Mouse (Mus musculus) heart, postnatal 36 days (tissue): Measurements from ENCODE around the gene Drd1. TPM values are rescaled to one million over a fixed set of nuclear protein-coding genes. Genes with fewer than 3 reads are reported as not detected.

Experiments used
- DNase-seq, 2 experiments: peaks; one replicate each; pipeline ENCODE4 v3.0.0; 2021 to 2022
- intact Hi-C: fragments of 180-260 bp; cut with DNase I; formaldehyde crosslinking; loops from one replicate; pipeline ENCODE4 v1.15.1; 2025
- total RNA-seq, 2 experiments: library from RNA; stranded (reverse); gene quantifications; 2 replicates each; pipeline ENCODE4 v1.2.3; 2021

Drd1 gene
- total RNA-seq, 2 experiments from 2014 or later: 0.39 to 0.84 TPM

- intact Hi-C loops: no loop called here
- DNase-seq: no peak
Observed at GRCm38 (mm10) chr13:54075416-54075815, 19.9 kb upstream of the Drd1 start.

GRCm38 (mm10) chr13:54073491-54073890 is 18.0 kb upstream of the Drd1 start:
- intact Hi-C loops: no loop called here
- no peak for DNase-seq

- DNase-seq: peak; percentile 34 to 37
Observed at GRCm38 (mm10) chr13:54073066-54073465, 17.6 kb upstream of the Drd1 start.

GRCm38 (mm10) chr13:54072526-54073057 is 17.1 kb upstream of the Drd1 start:
- intact Hi-C loops: no loop called here
- peak in 1 of 2 experiments; percentile 11 for DNase-seq

More at GRCm38 (mm10) chr13:54073066-54073465, 17.6 kb upstream of the Drd1 start:
- intact Hi-C loops: no loop called here

- intact Hi-C loops: no loop called here
- DNase-seq: peak; percentile 75 to 80
Observed at GRCm38 (mm10) chr13:54071606-54072331, 16.3 kb upstream of the Drd1 start, which contains the start of gene Sfxn1. TSS of gene Sfxn1 (plus strand) at chr13:54071869.

- DNase-seq: no peak
- intact Hi-C loops: no loop called here
Observed at GRCm38 (mm10) chr13:54071011-54071410, 15.5 kb upstream of the Drd1 start.

GRCm38 (mm10) chr13:54067617-54068166 is 12.2 kb upstream of the Drd1 start:
- intact Hi-C loops: no loop called here
- no peak for DNase-seq

- no peak for DNase-seq
- intact Hi-C loops: no loop called here
Observed at GRCm38 (mm10) chr13:54066081-54066746, 10.7 kb upstream of the Drd1 start.

GRCm38 (mm10) chr13:54063292-54063691 is 7.8 kb upstream of the Drd1 start:
- DNase-seq: no peak
- intact Hi-C loops: loop anchor here (2.0 kb wide), 1 partner anchor 250 kb away; no protein-coding TSS in a partner anchor

GRCm38 (mm10) chr13:54062068-54062467 is 6.6 kb upstream of the Drd1 start:
- DNase-seq: no peak

GRCm38 (mm10) chr13:54054962-54055361 is 543 bp downstream of the Drd1 start:
- intact Hi-C loops: loop anchor here (1.0 to 2.0 kb wide), 2 partner anchors 243 to 272 kb away; no protein-coding TSS in a partner anchor
- DNase-seq: no peak

More at GRCm38 (mm10) chr13:54062068-54062467, 6.6 kb upstream of the Drd1 start:
- intact Hi-C loops: loop anchor here (1.0 to 2.0 kb wide), 2 partner anchors 249 to 279 kb away; no protein-coding TSS in a partner anchor

GRCm38 (mm10) chr13:54051641-54052040 is 3.9 kb downstream of the Drd1 start:
- intact Hi-C loops: no loop called here
- DNase-seq: no peak

GRCm38 (mm10) chr13:54048679-54049352 is 6.7 kb downstream of the Drd1 start:
- intact Hi-C loops: no loop called here
- DNase-seq: no peak

GRCm38 (mm10) chr13:54040256-54040655 is 15.2 kb downstream of the Drd1 start:
- DNase-seq: no peak
- intact Hi-C loops: no loop called here

GRCm38 (mm10) chr13:54037936-54038335 is 17.6 kb downstream of the Drd1 start:
- DNase-seq: no peak
- intact Hi-C loops: no loop called here

GRCm38 (mm10) chr13:54035541-54035940 is 20.0 kb downstream of the Drd1 start:
- DNase-seq: no peak
- intact Hi-C loops: no loop called here

- intact Hi-C loops: no loop called here
- DNase-seq: no peak
Observed at GRCm38 (mm10) chr13:54033653-54034052, 21.9 kb downstream of the Drd1 start.

- intact Hi-C loops: no loop called here
- DNase-seq: no peak
Observed at GRCm38 (mm10) chr13:54027079-54027478, 28.4 kb downstream of the Drd1 start.

GRCm38 (mm10) chr13:54023311-54023710 is 32.2 kb downstream of the Drd1 start:
- DNase-seq: peak in 1 of 2 experiments; percentile 3

GRCm38 (mm10) chr13:54008716-54009115 is 46.8 kb downstream of the Drd1 start:
- DNase-seq: no peak

More at GRCm38 (mm10) chr13:54023311-54023710, 32.2 kb downstream of the Drd1 start:
- intact Hi-C loops: no loop called here

More at GRCm38 (mm10) chr13:54008716-54009115, 46.8 kb downstream of the Drd1 start:
- intact Hi-C loops: no loop called here
